Mouse (Mus musculus) midbrain, embryonic 11.5 days (tissue): ENCODE measurements around the gene Cutc. TPM values are rescaled to one million over a fixed set of nuclear protein-coding genes. Genes with fewer than 3 reads are reported as not detected.

Source experiments
- ATAC-seq: fragments of 200-750 bp; cut with Nextera tagmentation; 2 replicates; pipeline ENCODE4 v1.8.0; 2017; ENCODE audit warnings: moderate TSS enrichment, moderate library complexity; ENCODE audit not compliant: low FRiP score
- DNase-seq: peaks from one replicate; pipeline ENCODE4 v3.0.0; 2015; ENCODE audit warnings: low spot score; ENCODE audit errors: missing footprints
- H3K27ac ChIP-seq: fragments of 300-500 bp; sonication (generic); 2 replicates; pipeline ENCODE4 v1.5.1; 2014; ENCODE audit warnings: low read depth, low read length
- H3K27me3 ChIP-seq: fragments of 300-500 bp; sonication (generic); 2 replicates; pipeline ENCODE4 v1.6.1; 2014; ENCODE audit warnings: mild to moderate bottlenecking, low read length, moderate library complexity, mixed read lengths; ENCODE audit not compliant: control insufficient read depth, insufficient read depth
- H3K36me3 ChIP-seq: fragments of 300-500 bp; sonication (generic); 2 replicates; pipeline ENCODE4 v1.6.1; 2014; ENCODE audit warnings: mild to moderate bottlenecking, low read length, moderate library complexity, mixed read lengths; ENCODE audit not compliant: control insufficient read depth, insufficient read depth
- H3K4me1 ChIP-seq: fragments of 300-500 bp; sonication (generic); 2 replicates; pipeline ENCODE4 v1.6.1; 2014; ENCODE audit warnings: low read length; ENCODE audit not compliant: control insufficient read depth, insufficient read depth
- H3K4me2 ChIP-seq: fragments of 300-500 bp; sonication (generic); 2 replicates; pipeline ENCODE4 v1.6.1; 2014; ENCODE audit warnings: mild to moderate bottlenecking, moderate library complexity
- H3K4me3 ChIP-seq: fragments of 300-500 bp; sonication (generic); 2 replicates; pipeline ENCODE4 v1.5.1; 2014; ENCODE audit warnings: low read depth, low read length
- H3K9ac ChIP-seq: fragments of 300-500 bp; sonication (generic); 2 replicates; pipeline ENCODE4 v1.6.1; 2014; ENCODE audit warnings: low read length
- H3K9me3 ChIP-seq: fragments of 300-500 bp; sonication (generic); 2 replicates; pipeline ENCODE4 v1.6.1; 2016; ENCODE audit warnings: low read length; ENCODE audit not compliant: control insufficient read depth
- WGBS: fragments of 180-500 bp; shearing (Covaris S2); extraction: QIAGEN DNeasy Blood & Tissue Kit; methylation state at CpG from one replicate; pipeline ENCODE4 v1.1.7; 2014; 5-methylcytosine and 5-hydroxymethylcytosine counted together
- polyA plus RNA-seq: library from polyadenylated mRNA; unstranded; fragments of >200 nt; fragmentation: Nextera tagmentation; extraction: Ambion mirVana; gene quantifications from 2 replicates; pipeline ENCODE4 v1.2.1, GENCODE M21; 2014

Gene Cutc
- polyA plus RNA-seq, 1 experiment from 2014 or later, result 12.8 TPM

DNA sequence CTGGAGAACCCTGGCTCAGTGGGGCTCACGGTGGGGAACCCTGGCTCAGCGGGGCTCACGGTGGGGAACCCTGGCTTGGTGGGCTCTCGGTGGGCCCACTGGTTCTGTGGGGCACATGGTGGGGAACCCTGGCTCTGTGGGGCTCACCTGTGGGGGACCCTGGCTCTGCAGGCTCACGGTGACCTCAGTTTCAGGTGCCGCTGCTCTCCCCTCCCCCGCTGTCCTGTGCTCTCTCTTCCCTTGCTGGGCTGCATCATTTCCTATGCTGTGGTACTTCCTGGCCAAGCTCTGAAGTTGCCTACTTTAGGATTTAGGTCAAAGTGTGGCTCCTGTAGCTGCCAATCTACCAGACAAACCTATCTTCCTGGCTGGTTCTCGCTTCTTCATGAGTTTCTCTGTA lies 29.9 kb upstream of the Cutc start:
- Histone ChIP-seq H3K4me3 (no peak overlapping the region), H3K36me3 (peaks cover 2% of the 10 kb centered on the region; the same call in 1 of the 2 replicates), H3K4me2 (no peak overlapping the region), H3K9ac (no peak overlapping the region), H3K9me3 (no peaks in the 10 kb centered on the region), H3K4me1 (no peaks in the 10 kb centered on the region), H3K27me3 (no peaks in the 10 kb centered on the region), H3K27ac (no peak overlapping the region)
- ATAC-seq (no peak), DNase-seq (no peak)
- WGBS, result 78% methylated on average over 8 of the region's 8 CpGs

- 86% methylated on average over 10 of the region's 10 CpGs for WGBS
- Histone ChIP-seq H3K27me3 (no peaks in the 10 kb centered on the region), H3K4me2 (no peak overlapping the region), H3K36me3 (peaks cover 2% of the 10 kb centered on the region; the same call in 1 of the 2 replicates), H3K4me3 (no peak overlapping the region), H3K27ac (no peak overlapping the region), H3K9me3 (no peaks in the 10 kb centered on the region), H3K9ac (no peak overlapping the region), H3K4me1 (no peaks in the 10 kb centered on the region)
- DNase-seq (no peak), ATAC-seq (no peak)
Measured at GRCm38 (mm10) chr19:43723501-43723900, 29.3 kb upstream of the Cutc start.

DNA sequence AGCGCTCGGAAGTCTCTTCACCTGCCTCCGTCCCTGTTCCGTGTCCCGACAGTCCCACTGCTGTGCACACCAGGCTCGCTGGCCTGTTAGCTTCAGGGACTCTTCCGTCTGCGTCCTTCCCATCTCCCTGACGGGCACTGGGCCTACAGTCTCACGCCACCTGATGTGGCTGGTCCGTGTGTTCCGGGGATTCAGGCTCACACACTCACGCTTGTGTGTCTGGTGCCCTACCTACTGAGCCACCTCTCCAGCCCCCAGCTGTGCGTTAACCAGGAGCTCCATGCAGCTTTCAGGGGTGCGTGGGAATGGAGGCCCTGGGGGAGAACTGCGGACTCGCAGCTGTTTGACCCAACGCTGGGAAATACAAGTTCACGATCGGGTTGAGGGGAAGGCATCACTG lies 28.6 kb upstream of the Cutc start:
- Histone ChIP-seq H3K4me2 (no peak overlapping the region), H3K27me3 (no peaks in the 10 kb centered on the region), H3K4me1 (no peaks in the 10 kb centered on the region), H3K27ac (no peak overlapping the region), H3K36me3 (0 out of 2 replicates have a peak, but pooled peaks cover 2% of the 10 kb centered on the region), H3K9me3 (no peaks in the 10 kb centered on the region), H3K4me3 (no peak overlapping the region), H3K9ac (no peak overlapping the region)
- DNase-seq (no peak), ATAC-seq (no peak)
- WGBS, result 93% methylated on average over 20 of the region's 20 CpGs

DNA sequence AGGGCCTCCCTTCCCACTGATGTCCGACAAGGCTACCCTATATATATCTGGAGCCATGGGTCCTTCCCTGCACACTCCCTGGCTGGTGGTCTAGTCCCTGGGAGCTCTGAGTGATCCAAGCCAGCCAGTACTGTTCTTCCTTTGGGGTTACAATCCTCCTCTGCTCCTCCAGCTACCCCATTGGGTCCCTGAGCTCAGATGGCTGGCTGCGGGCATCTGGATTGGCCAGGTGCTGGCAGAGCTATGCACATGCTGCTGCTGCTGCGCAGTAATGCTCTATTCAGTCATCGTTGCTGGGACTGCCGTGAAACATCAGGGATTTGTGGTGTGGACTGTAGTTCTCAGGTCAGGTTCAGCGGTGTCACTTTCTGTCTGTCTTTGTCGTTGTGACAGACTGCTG lies 28.0 kb upstream of the Cutc start:
- Histone ChIP-seq H3K9ac (no peak overlapping the region), H3K27me3 (no peaks in the 10 kb centered on the region), H3K36me3 (0 out of 2 replicates have a peak, but pooled peaks cover 2% of the 10 kb centered on the region), H3K9me3 (no peaks in the 10 kb centered on the region), H3K4me3 (no peak overlapping the region), H3K27ac (no peak overlapping the region), H3K4me2 (no peak overlapping the region), H3K4me1 (no peaks in the 10 kb centered on the region; the same call in 1 of the 2 replicates)
- ATAC-seq, result no peak
- no peak for DNase-seq
- WGBS, result 87% methylated on average over 7 of the region's 7 CpGs

- 72% methylated on average over 15 of the region's 15 CpGs for WGBS
- Histone ChIP-seq H3K27me3 (no peaks in the 10 kb centered on the region), H3K4me2 (no peak overlapping the region), H3K4me1 (peaks cover 3% of the 10 kb centered on the region; the same call in 1 of the 2 replicates), H3K36me3 (0 out of 2 replicates have a peak, but pooled peaks cover 2% of the 10 kb centered on the region), H3K9me3 (no peaks in the 10 kb centered on the region), H3K4me3 (no peak overlapping the region), H3K27ac (no peak overlapping the region), H3K9ac (no peak overlapping the region)
- ATAC-seq (no peak), DNase-seq (no peak)
Measured at GRCm38 (mm10) chr19:43726510-43727146, 26.2 kb upstream of the Cutc start.

DNA sequence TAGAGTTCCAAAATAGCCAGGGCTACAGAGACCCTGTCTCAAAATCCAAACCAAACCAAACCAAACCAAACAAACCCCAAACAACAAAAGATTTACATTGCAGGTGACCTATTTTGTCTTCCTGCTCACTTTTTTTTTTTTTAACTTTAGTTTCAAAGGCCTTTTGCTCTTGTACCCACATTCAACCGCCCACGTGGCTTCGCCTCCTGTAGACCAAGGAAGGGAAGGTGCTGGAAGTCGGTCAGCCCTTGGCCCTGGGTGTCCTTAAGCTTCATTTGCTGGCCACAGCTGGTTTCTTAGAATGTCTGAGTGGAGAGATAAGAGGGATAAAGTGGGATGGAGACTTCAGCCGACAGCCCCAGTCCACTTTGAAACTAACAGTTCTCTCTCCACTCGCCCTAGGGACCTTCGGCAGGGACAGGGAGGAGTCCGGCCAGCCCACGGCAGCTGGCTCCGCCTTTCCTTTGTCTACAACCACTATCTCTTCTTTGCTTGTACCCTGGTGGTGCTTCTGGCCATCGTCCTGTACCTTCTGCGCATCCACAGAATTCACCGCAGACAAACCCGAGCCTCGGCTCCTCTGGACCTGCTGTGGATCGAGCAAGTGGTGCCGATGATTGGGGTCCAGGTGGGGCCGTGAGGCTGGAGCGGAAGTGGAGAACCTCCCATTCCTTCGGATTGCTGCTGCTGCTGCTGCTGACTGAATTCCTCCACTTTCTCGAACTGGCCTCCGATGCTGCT lies 23.3 kb upstream of the Cutc start:
- H3K27ac ChIP-seq, result no peak overlapping the region
- peaks cover 8% of the 10 kb centered on the region; the same call in 1 of the 2 replicates for H3K36me3 ChIP-seq
- peak; percentile 92 for DNase-seq

GRCm38 (mm10) chr19:43730037-43730428 lies 22.8 kb upstream of the Cutc start:
- H3K4me2 ChIP-seq, result peak overlapping the region; percentile 29
- peaks cover 3% of the 10 kb centered on the region; the same call in 1 of the 2 replicates for H3K4me1 ChIP-seq
- H3K27ac ChIP-seq, result no peak overlapping the region
- ATAC-seq (no peak), DNase-seq (no peak)
- H3K27me3 ChIP-seq, result no peaks in the 10 kb centered on the region
- no peaks in the 10 kb centered on the region for H3K9me3 ChIP-seq
- peak overlapping the region; percentile 13; the same call in 1 of the 2 replicates for H3K4me3 ChIP-seq
- H3K36me3 ChIP-seq, result peaks cover 8% of the 10 kb centered on the region; the same call in 1 of the 2 replicates
- H3K9ac ChIP-seq, result peak overlapping the region; percentile 50
- WGBS, result 27% methylated on average over 8 of the region's 8 CpGs

More for the DNA sequence above, 23.3 kb upstream of the Cutc start:
- H3K4me2 ChIP-seq, result peak overlapping the region; percentile 29
- H3K9ac ChIP-seq, result peak overlapping the region; percentile 50
- peaks cover 3% of the 10 kb centered on the region; the same call in 1 of the 2 replicates for H3K4me1 ChIP-seq
- ATAC-seq, result peak; percentile 55
- peak overlapping the region; percentile 13 for H3K4me3 ChIP-seq
- H3K27me3 ChIP-seq, result no peaks in the 10 kb centered on the region
- no peaks in the 10 kb centered on the region for H3K9me3 ChIP-seq
- WGBS, result 43% methylated on average over 22 of the region's 22 CpGs

DNA sequence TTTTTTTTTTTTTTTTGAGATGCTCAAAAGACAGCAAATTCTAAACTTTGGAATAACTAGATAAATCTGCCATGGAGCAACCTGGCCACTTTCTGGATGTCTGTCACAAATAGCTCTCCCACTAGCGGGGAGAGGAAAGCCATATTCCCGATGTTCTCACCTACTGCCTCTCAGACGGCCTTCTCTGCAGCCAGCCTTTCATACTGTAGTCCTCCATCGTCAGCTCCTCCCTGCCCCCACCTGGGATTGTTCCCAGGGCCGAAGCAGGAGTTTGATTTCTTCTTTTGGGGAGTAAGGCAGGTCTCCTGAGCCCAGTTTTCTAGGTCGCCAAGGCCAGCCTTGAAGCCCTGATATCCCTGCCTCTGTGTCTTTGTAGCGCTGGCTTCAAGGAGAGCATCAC lies 21.6 kb upstream of the Cutc start:
- H3K27ac ChIP-seq, result no peak overlapping the region
- DNase-seq (no peak), ATAC-seq (no peak)
- H3K27me3 ChIP-seq, result no peaks in the 10 kb centered on the region
- peaks cover 6% of the 10 kb centered on the region; the same call in 1 of the 2 replicates for H3K36me3 ChIP-seq
- H3K9me3 ChIP-seq, result no peaks in the 10 kb centered on the region
- WGBS, result 72% methylated on average over 7 of the region's 7 CpGs
- peaks cover 3% of the 10 kb centered on the region; the same call in 1 of the 2 replicates for H3K4me1 ChIP-seq
- no peak overlapping the region for H3K4me3 ChIP-seq
- H3K9ac ChIP-seq, result no peak overlapping the region
- H3K4me2 ChIP-seq, result no peak overlapping the region

GRCm38 (mm10) chr19:43738409-43738808 lies 14.4 kb upstream of the Cutc start:
- Histone ChIP-seq H3K36me3 (peaks cover 24% of the 10 kb centered on the region), H3K9ac (no peak overlapping the region), H3K27ac (no peak overlapping the region), H3K4me2 (no peak overlapping the region), H3K27me3 (no peaks in the 10 kb centered on the region), H3K4me3 (no peak overlapping the region), H3K4me1 (no peaks in the 10 kb centered on the region), H3K9me3 (no peaks in the 10 kb centered on the region)
- DNase-seq (no peak), ATAC-seq (no peak)
- 97% methylated on average over 10 of the region's 10 CpGs for WGBS
